Comparison of ENCODE assay signal across 8 mouse cellular contexts in genomic region chr17:28936622-28937345, GRCm38 (mm10). TPM values are rescaled to one million over a fixed set of nuclear protein-coding genes. Genes with fewer than 3 reads are reported as not detected.
DNase-seq lines count a peak whose midpoint lies in the region; ATAC-seq and TF ChIP-seq lines count a peak whose summit lies in the region.

No protein-coding gene starts in this region.

- no peak overlapping the region for H3K4me3 ChIP-seq in midbrain, embryonic 11.5 days (ENCODE audit: low read depth, low read length)
- no peak overlapping the region for H3K4me3 ChIP-seq in midbrain, embryonic 15.5 days
- H3K4me3 ChIP-seq in kidney, postnatal 0 days (replicated peaks; ENCODE audit: low read depth, low read length): no peak overlapping the region

- H3K36me3 ChIP-seq in midbrain, embryonic 11.5 days (ENCODE audit: control insufficient read depth, insufficient read depth, low read length): no peaks in the 10 kb centered on the region
- H3K36me3 ChIP-seq in midbrain, embryonic 15.5 days (replicated peaks): no peaks in the 10 kb centered on the region
- no peaks in the 10 kb centered on the region for H3K36me3 ChIP-seq in kidney, postnatal 0 days (ENCODE audit: insufficient read depth, low read length)

- no peak overlapping the region for H3K27ac ChIP-seq in midbrain, embryonic 11.5 days (ENCODE audit: low read depth, low read length)
- no peak overlapping the region for H3K27ac ChIP-seq in midbrain, embryonic 15.5 days
- no peak overlapping the region for H3K27ac ChIP-seq in kidney, postnatal 0 days

- no peaks in the 10 kb centered on the region for H3K9me3 ChIP-seq in midbrain, embryonic 11.5 days (ENCODE audit: control insufficient read depth, low read length)
- H3K9me3 ChIP-seq in midbrain, embryonic 15.5 days: no peaks in the 10 kb centered on the region
- no peaks in the 10 kb centered on the region for H3K9me3 ChIP-seq in kidney, postnatal 0 days (replicated peaks; ENCODE audit: low read length)

- DNase-seq in cerebellum, postnatal 25 days: peak; percentile 35 to 69
- no peak for DNase-seq in cerebellum, adult 11 months
- peak; percentile 83 for DNase-seq in midbrain, embryonic 11.5 days (ENCODE audit: low spot score, missing footprints)
- DNase-seq in kidney, postnatal 0 days (ENCODE audit: low spot score): no peak
- DNase-seq in urinary bladder, adult 18-20 months (ENCODE audit: low spot score in 2 of 2): no peak
- no peak for DNase-seq in left cerebral cortex, adult 9 months (ENCODE audit: low spot score in 2 of 2)

- 87% methylated on average over 10 of the region's 10 CpGs for WGBS in midbrain, embryonic 11.5 days
- 84% methylated on average over 10 of the region's 10 CpGs for WGBS in midbrain, embryonic 15.5 days
- 81% methylated on average over 10 of the region's 10 CpGs for WGBS in kidney, postnatal 0 days

- peak; percentile 61 for TF ChIP-seq CTCF in kidney, postnatal 0 days (IDR thresholded peaks at IDR 0.05; ENCODE audit: low read depth)

- no peaks in the 10 kb centered on the region for H3K27me3 ChIP-seq in midbrain, embryonic 11.5 days (ENCODE audit: control insufficient read depth, insufficient read depth, low read length)
- H3K27me3 ChIP-seq in midbrain, embryonic 15.5 days (replicated peaks): no peaks in the 10 kb centered on the region
- no peaks in the 10 kb centered on the region for H3K27me3 ChIP-seq in kidney, postnatal 0 days (ENCODE audit: insufficient read depth, low read length)

- H3K4me2 ChIP-seq in midbrain, embryonic 11.5 days: no peak overlapping the region
- no peak overlapping the region for H3K4me2 ChIP-seq in midbrain, embryonic 15.5 days
- no peak overlapping the region for H3K4me2 ChIP-seq in kidney, postnatal 0 days (ENCODE audit: low read length)

- no peak overlapping the region for H3K9ac ChIP-seq in midbrain, embryonic 11.5 days (ENCODE audit: low read length)
- H3K9ac ChIP-seq in midbrain, embryonic 15.5 days: no peak overlapping the region
- H3K9ac ChIP-seq in kidney, postnatal 0 days (ENCODE audit: low read depth, low read length): no peak overlapping the region

- no peaks in the 10 kb centered on the region for H3K4me1 ChIP-seq in midbrain, embryonic 11.5 days (ENCODE audit: control insufficient read depth, insufficient read depth, low read length)
- H3K4me1 ChIP-seq in midbrain, embryonic 15.5 days: no peaks in the 10 kb centered on the region
- 0 out of 2 replicates have a peak, but pooled peaks cover under 1% of the 10 kb centered on the region for H3K4me1 ChIP-seq in kidney, postnatal 0 days (replicated peaks; ENCODE audit: insufficient read depth, low read length)

- ATAC-seq in midbrain, embryonic 11.5 days (ENCODE audit: low FRiP score): no peak
- ATAC-seq in midbrain, embryonic 15.5 days (replicated peaks): no peak
- ATAC-seq in kidney, postnatal 0 days (replicated peaks; ENCODE audit: low FRiP score, low read depth): no peak
- ATAC-seq in neutrophil, adult 5-6 weeks (ENCODE audit: extremely low read depth, insufficient number of reproducible peaks, low FRiP score, poor library complexity, severe bottlenecking): peak; percentile 58; the same call in 1 of the 2 replicates

RNA-seq across cellular contexts. Expression of gene Pxt1, which starts 6.9 kb away (rescaled TPM):
- polyA plus RNA-seq in midbrain, embryonic 11.5 days (2014; fragmentation: Nextera tagmentation; extraction: Ambion mirVana): not detected in 2 replicates
- 0.17 TPM in 1 of 2 replicates, not detected in the other for polyA plus RNA-seq in midbrain, embryonic 15.5 days (2015; fragmentation: Nextera tagmentation; extraction: Ambion mirVana)
- polyA plus RNA-seq in kidney, postnatal 0 days (2015; fragmentation: Nextera tagmentation; extraction: Ambion mirVana): not detected in 2 replicates
- not detected in 2 replicates for total RNA-seq in neutrophil, adult 5-6 weeks (2017)

RNA-seq across cellular contexts. Expression of gene Kctd20, which starts 15.0 kb away (rescaled TPM):
- polyA plus RNA-seq in midbrain, embryonic 11.5 days (2014; fragmentation: Nextera tagmentation; extraction: Ambion mirVana): 92.4 and 97.4 TPM in 2 replicates
- polyA plus RNA-seq in midbrain, embryonic 15.5 days (2015; fragmentation: Nextera tagmentation; extraction: Ambion mirVana): 91.1 and 93.9 TPM in 2 replicates
- polyA plus RNA-seq in kidney, postnatal 0 days (2015; fragmentation: Nextera tagmentation; extraction: Ambion mirVana): 54.5 and 58.8 TPM in 2 replicates
- 117 and 123 TPM in 2 replicates for total RNA-seq in neutrophil, adult 5-6 weeks (2017)

RNA-seq across cellular contexts. Expression of gene 4930539E08Rik, which starts 21.7 kb away (rescaled TPM):
- 0.10 TPM in 1 of 2 replicates, not detected in the other for polyA plus RNA-seq in midbrain, embryonic 11.5 days (2014; fragmentation: Nextera tagmentation; extraction: Ambion mirVana)
- 1.7 and 2.5 TPM in 2 replicates for polyA plus RNA-seq in midbrain, embryonic 15.5 days (2015; fragmentation: Nextera tagmentation; extraction: Ambion mirVana)
- polyA plus RNA-seq in kidney, postnatal 0 days (2015; fragmentation: Nextera tagmentation; extraction: Ambion mirVana): 0.24 and 0.41 TPM in 2 replicates
- 0.12 and 0.23 TPM in 2 replicates for total RNA-seq in neutrophil, adult 5-6 weeks (2017)

Comparison
In these comparisons a context has a peak if more than half of its experiments do, and no peak if none do; other contexts are left out.
1. DNase-seq: peak in cerebellum, postnatal 25 days (2 of 2) and midbrain, embryonic 11.5 days (single experiment); none in cerebellum, adult 11 months (single experiment), kidney, postnatal 0 days (single experiment), urinary bladder, adult 18-20 months (0 of 2) and left cerebral cortex, adult 9 months (0 of 2).